Mouse (Mus musculus) MEL (cell line): ENCODE measurements around the gene Plcb4.

ENCODE experiments used
- CHD2 ChIP-seq: IDR thresholded peaks from 2 replicates; pipeline ENCODE4 v1.6.1; 2011; ENCODE audit warnings: low read length, improper control_type of control experiment
- CTCF ChIP-seq, 3 experiments: IDR thresholded peaks in 2 of 3; conservative IDR thresholded peaks in 1 of 3; 2 replicates each; pipeline ENCODE4 v1.5.1; 2011 to 2012; ENCODE audit warnings: low read length in 3 of 3, low read depth in 2 of 3, mild to moderate bottlenecking in 2 of 3, improper control_type of control experiment in 1 of 3, inconsistent platforms in 1 of 3, mixed read lengths in 1 of 3, moderate library complexity in 1 of 3; ENCODE audit not compliant: control insufficient read depth in 1 of 3, insufficient read depth in 1 of 3, poor library complexity in 1 of 3, severe bottlenecking in 1 of 3
- E2F4 ChIP-seq: IDR thresholded peaks from 2 replicates; pipeline ENCODE4 v1.6.1; 2011; ENCODE audit warnings: low read depth, low read length, improper control_type of control experiment, borderline replicate concordance
- GATA1 ChIP-seq: IDR thresholded peaks from 2 replicates; pipeline ENCODE4 v1.6.1; 2011; ENCODE audit warnings: low read depth, low read length, improper control_type of control experiment
- MYB ChIP-seq: IDR thresholded peaks from 2 replicates; pipeline ENCODE4 v1.6.1; 2011; ENCODE audit warnings: mild to moderate bottlenecking, low read depth, low read length, improper control_type of control experiment
- POLR2A ChIP-seq, 2 experiments: IDR thresholded peaks; 2 replicates each; pipeline ENCODE4 v1.6.1; 2011 to 2012; ENCODE audit warnings: low read length in 2 of 2, mild to moderate bottlenecking in 2 of 2, control low read depth in 1 of 2, improper control_type of control experiment in 1 of 2, low read depth in 1 of 2, moderate library complexity in 1 of 2; ENCODE audit not compliant: control insufficient read depth in 1 of 2, insufficient read depth in 1 of 2, poor library complexity in 1 of 2
- POLR2AphosphoS5 ChIP-seq: IDR thresholded peaks from 2 replicates; pipeline ENCODE4 v1.6.1; 2012; ENCODE audit warnings: low read depth, borderline replicate concordance, mild to moderate bottlenecking, inconsistent platforms, low read length, moderate library complexity, mixed read lengths
- SIN3A ChIP-seq: IDR thresholded peaks from 2 replicates; pipeline ENCODE4 v1.6.1; 2012; ENCODE audit warnings: low read length, improper control_type of control experiment, inconsistent platforms
- TAL1 ChIP-seq: IDR thresholded peaks from 2 replicates; pipeline ENCODE4 v1.6.1; 2012; ENCODE audit warnings: mild to moderate bottlenecking, inconsistent platforms, low read length, moderate library complexity, mixed read lengths
- USF2 ChIP-seq, 2 experiments: IDR thresholded peaks; 2 replicates each; pipeline ENCODE4 v1.6.1; 2011 to 2012; ENCODE audit warnings: improper control_type of control experiment in 2 of 2, low read length in 2 of 2, borderline replicate concordance in 1 of 2, inconsistent platforms in 1 of 2, low read depth in 1 of 2, mild to moderate bottlenecking in 1 of 2; ENCODE audit not compliant: insufficient read depth in 1 of 2

GRCm38 (mm10) chr2:136051688-136052289 is 393.0 kb downstream of the Plcb4 start, which contains the start of gene Lamp5:
- TF ChIP-seq CTCF (IDR thresholded peaks at IDR 0.05 in 2 of 3, conservative IDR thresholded peaks at IDR 0.05 in 1 of 3; ENCODE audit: control insufficient read depth in 1 of 3, insufficient read depth in 1 of 3, low read depth in 2 of 3, low read length in 3 of 3, poor library complexity in 1 of 3, severe bottlenecking in 1 of 3) (no peak), TAL1 (no peak), POLR2AphosphoS5 (no peak), E2F4 (no peak), POLR2A (IDR thresholded peaks at IDR 0.05; ENCODE audit: control insufficient read depth in 1 of 2, insufficient read depth in 1 of 2, low read depth in 1 of 2, low read length in 2 of 2, poor library complexity in 1 of 2) (no peak), CHD2 (no peak), GATA1 (no peak), SIN3A (no peak), USF2 (IDR thresholded peaks at IDR 0.05; ENCODE audit: borderline replicate concordance in 1 of 2, insufficient read depth in 1 of 2, low read depth in 1 of 2, low read length in 2 of 2) (no peak), MYB (no peak)
